Mouse (Mus musculus) myocyte (in vitro differentiated cells): ENCODE measurements around the gene Cfdp1.

ENCODE experiments used
- CEBPB ChIP-seq: IDR thresholded peaks from 2 replicates; pipeline ENCODE4 v1.6.1; 2011; ENCODE audit warnings: mild to moderate bottlenecking, moderate library complexity; ENCODE audit not compliant: poor library complexity, insufficient read depth, severe bottlenecking
- E2F4 ChIP-seq: IDR thresholded peaks from one replicate; pipeline ENCODE4 v1.6.1; 2011; ENCODE audit warnings: mild to moderate bottlenecking, control low read depth, moderate library complexity; ENCODE audit not compliant: insufficient read depth
- MAX ChIP-seq: IDR thresholded peaks from one replicate; pipeline ENCODE4 v1.6.1; 2011; ENCODE audit warnings: low read depth, mild to moderate bottlenecking, control low read depth
- MYOD1 ChIP-seq, 3 experiments: IDR thresholded peaks; one replicate each; pipeline ENCODE4 v1.6.1; 2011; ENCODE audit warnings: control low read depth in 2 of 3, low read depth in 2 of 3, mild to moderate bottlenecking in 2 of 3, moderate library complexity in 1 of 3; ENCODE audit not compliant: insufficient read length in 2 of 3, control insufficient read depth in 1 of 3
- POLR2A ChIP-seq: IDR thresholded peaks from one replicate; pipeline ENCODE4 v1.6.1; 2011; ENCODE audit warnings: low read depth, mild to moderate bottlenecking, control low read depth, moderate library complexity; ENCODE audit not compliant: insufficient read length
- POLR2AphosphoS2 ChIP-seq: IDR thresholded peaks from one replicate; pipeline ENCODE4 v1.6.1; 2011; ENCODE audit warnings: low read depth, control low read depth; ENCODE audit not compliant: insufficient read length
- REST ChIP-seq: IDR thresholded peaks from one replicate; pipeline ENCODE4 v1.6.1; 2011; ENCODE audit warnings: mild to moderate bottlenecking, control low read depth, moderate library complexity; ENCODE audit not compliant: insufficient read depth, insufficient read length
- SRF ChIP-seq: IDR thresholded peaks from one replicate; pipeline ENCODE4 v1.6.1; 2011; ENCODE audit warnings: low read depth; ENCODE audit not compliant: control insufficient read depth, insufficient read length
- TCF12 ChIP-seq: IDR thresholded peaks from one replicate; pipeline ENCODE4 v1.6.1; 2011; ENCODE audit warnings: mild to moderate bottlenecking, control low read depth; ENCODE audit not compliant: poor library complexity, insufficient read depth, severe bottlenecking
- TCF3 ChIP-seq: IDR thresholded peaks from one replicate; pipeline ENCODE4 v1.6.1; 2011; ENCODE audit warnings: low read depth, control low read depth; ENCODE audit not compliant: insufficient read length
- USF1 ChIP-seq: IDR thresholded peaks from one replicate; pipeline ENCODE4 v1.6.1; 2011; ENCODE audit warnings: low read depth, mild to moderate bottlenecking, control low read depth, moderate library complexity

DNA sequence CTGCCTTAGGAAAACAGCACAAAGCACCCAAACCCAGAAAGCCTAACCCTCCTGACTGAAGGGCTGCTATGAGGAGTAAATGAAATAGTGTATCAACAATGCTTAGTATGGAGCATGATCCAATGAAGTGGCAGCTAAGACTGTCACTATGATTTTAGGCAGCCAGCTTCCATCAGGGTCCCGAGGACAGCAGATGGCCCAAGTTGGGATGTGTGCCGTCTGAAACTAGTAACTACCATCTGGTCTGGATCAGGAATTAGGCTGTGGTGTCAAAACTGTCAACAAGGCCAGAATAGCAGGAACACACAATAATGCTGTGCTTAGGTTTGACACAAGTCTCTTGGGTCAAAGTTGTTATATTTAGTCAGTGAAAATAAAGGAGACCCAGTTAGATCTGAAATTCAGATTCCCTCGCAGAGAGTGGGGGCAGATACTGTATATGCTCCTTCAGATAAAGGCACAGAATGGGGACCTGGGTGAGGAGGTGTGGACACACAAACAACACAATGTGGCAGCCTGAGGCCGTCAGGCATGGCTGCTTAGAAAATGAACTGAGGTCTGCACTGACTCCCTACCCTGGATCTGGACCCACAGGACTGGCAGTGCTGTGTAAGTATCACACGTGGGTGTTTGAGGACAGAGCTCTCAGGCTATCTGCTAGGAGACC is 83.0 kb downstream of the Cfdp1 start:
- no peak for TF ChIP-seq SRF
- TF ChIP-seq POLR2A, result no peak
- TF ChIP-seq CEBPB, result no peak
- no peak for TF ChIP-seq TCF12
- no peak for TF ChIP-seq TCF3
- no peak for TF ChIP-seq POLR2AphosphoS2
- TF ChIP-seq MAX, result no peak
- TF ChIP-seq MYOD1 (IDR thresholded peaks at IDR 0.05; ENCODE audit: control insufficient read depth in 1 of 3, insufficient read length in 2 of 3, low read depth in 2 of 3), result no peak
- no peak for TF ChIP-seq USF1
- no peak for TF ChIP-seq REST
- TF ChIP-seq E2F4, result no peak
